Mouse (Mus musculus): ENCODE data around the gene Stau1. TPM values are rescaled to one million over a fixed set of nuclear protein-coding genes. Genes with fewer than 3 reads are reported as not detected.

Gene Stau1
- 64.3 TPM for polyA plus RNA-seq (2015; fragmentation: Illumina TruSeq; extraction: RNeasy Lipid Tissue Mini Kit (QIAGEN cat#74804); ENCODE audit: insufficient read depth, low replicate concordance)

GRCm38 (mm10) chr2:166995796-166996532, at the start of gene Stau1:
TSS of gene Stau1 (minus strand) at chr2:166996299.

GRCm38 (mm10) chr2:167014702-167015381, 18.7 kb upstream of the Stau1 start, which contains the start of gene Ddx27:
TSS of gene Ddx27 (plus strand) at chr2:167015193.

GRCm38 (mm10) chr2:166905711-166906522, 90.2 kb downstream of the Stau1 start, which contains the start of gene Cse1l:
TSS of gene Cse1l (plus strand) at chr2:166906040.

Other genes with a start within 250 kb of the Stau1 start
- 1.9 TPM for gene Trp53rkb, start 203.8 kb downstream of the Stau1 start, polyA plus RNA-seq (2015; fragmentation: Illumina TruSeq; extraction: RNeasy Lipid Tissue Mini Kit (QIAGEN cat#74804); ENCODE audit: insufficient read depth, low replicate concordance)
- 23.2 TPM for gene Arfgef2, start 190.7 kb downstream of the Stau1 start, polyA plus RNA-seq (2015; fragmentation: Illumina TruSeq; extraction: RNeasy Lipid Tissue Mini Kit (QIAGEN cat#74804); ENCODE audit: insufficient read depth, low replicate concordance)
- 107 TPM for gene Cse1l, start 90.3 kb downstream of the Stau1 start, polyA plus RNA-seq (2015; fragmentation: Illumina TruSeq; extraction: RNeasy Lipid Tissue Mini Kit (QIAGEN cat#74804); ENCODE audit: insufficient read depth, low replicate concordance)
- 43.1 TPM for gene Ddx27, start 18.9 kb upstream of the Stau1 start, polyA plus RNA-seq (2015; fragmentation: Illumina TruSeq; extraction: RNeasy Lipid Tissue Mini Kit (QIAGEN cat#74804); ENCODE audit: insufficient read depth, low replicate concordance)
- 29.6 TPM for gene Znfx1, start 66.7 kb upstream of the Stau1 start, polyA plus RNA-seq (2015; fragmentation: Illumina TruSeq; extraction: RNeasy Lipid Tissue Mini Kit (QIAGEN cat#74804); ENCODE audit: insufficient read depth, low replicate concordance)
- gene Kcnb1, start 193.9 kb upstream of the Stau1 start, polyA plus RNA-seq (2015; fragmentation: Illumina TruSeq; extraction: RNeasy Lipid Tissue Mini Kit (QIAGEN cat#74804); ENCODE audit: insufficient read depth, low replicate concordance), result 3.4 TPM
- gene Ptgis, start 244.3 kb upstream of the Stau1 start, polyA plus RNA-seq (2015; fragmentation: Illumina TruSeq; extraction: RNeasy Lipid Tissue Mini Kit (QIAGEN cat#74804); ENCODE audit: insufficient read depth, low replicate concordance), result 3.2 TPM

All from spleen, adult 10 weeks (tissue).